Mouse (Mus musculus) lung, embryonic 14.5 days (tissue): ENCODE measurements at regions not wholly inside any gene's neighbourhood (a gene's known extent, or its start where the extent isn't known, plus 50 kb on each side); places are given as distances from the start of the nearest gene placed in this dataset.

ENCODE experiments used
- ATAC-seq: fragments of 200-750 bp; cut with Nextera tagmentation; 2 replicates; pipeline ENCODE4 v1.8.0; 2017; ENCODE audit warnings: mild to moderate bottlenecking, moderate TSS enrichment, moderate library complexity; ENCODE audit not compliant: insufficient read depth
- DNase-seq: peaks from one replicate; pipeline ENCODE4 v3.0.0-alpha.2; 2015
- H3K27ac ChIP-seq: fragments of 300-500 bp; sonication (generic); 2 replicates; pipeline ENCODE4 v1.5.1; 2014; ENCODE audit warnings: low read depth, mild to moderate bottlenecking, moderate library complexity
- H3K27me3 ChIP-seq: fragments of 300-500 bp; sonication (generic); 2 replicates; pipeline ENCODE4 v1.6.1; 2014; ENCODE audit warnings: low read length, control low read depth; ENCODE audit not compliant: insufficient read depth
- H3K36me3 ChIP-seq: fragments of 300-500 bp; sonication (generic); 2 replicates; pipeline ENCODE4 v1.6.1; 2014; ENCODE audit warnings: control low read depth; ENCODE audit not compliant: insufficient read depth
- H3K4me1 ChIP-seq: fragments of 300-500 bp; sonication (generic); 2 replicates; pipeline ENCODE4 v1.6.1; 2014; ENCODE audit warnings: antibody characterized with exemption, control low read depth; ENCODE audit not compliant: insufficient read depth
- H3K4me2 ChIP-seq: fragments of 300-500 bp; sonication (generic); 2 replicates; pipeline ENCODE4 v1.6.1; 2014; ENCODE audit warnings: mild to moderate bottlenecking
- H3K4me3 ChIP-seq: fragments of 300-500 bp; sonication (generic); 2 replicates; pipeline ENCODE4 v1.5.1; 2014; ENCODE audit warnings: low read depth, low read length
- H3K9ac ChIP-seq: fragments of 300-500 bp; sonication (generic); 2 replicates; pipeline ENCODE4 v1.6.1; 2014
- H3K9me3 ChIP-seq: fragments of 300-500 bp; sonication (generic); 2 replicates; pipeline ENCODE4 v1.6.1; 2016; ENCODE audit warnings: low read depth, low read length, control low read depth
- CTCF ChIP-seq: IDR thresholded peaks from 2 replicates; pipeline ENCODE4 v1.5.1; 2016; ENCODE audit warnings: antibody characterized with exemption, low read depth
- WGBS: fragments of 180-500 bp; shearing (Covaris S2); extraction: QIAGEN DNeasy Blood & Tissue Kit; methylation state at CpG from one replicate; pipeline ENCODE4 v1.1.7; 2014; 5-methylcytosine and 5-hydroxymethylcytosine counted together

- 77% methylated on average over 1 of the region's 1 CpGs for WGBS
- H3K9ac ChIP-seq, result no peak overlapping the region
- no peaks in the 10 kb centered on the region for H3K4me1 ChIP-seq
- H3K27ac ChIP-seq, result no peak overlapping the region
- H3K4me3 ChIP-seq, result no peak overlapping the region
- peak; percentile 20; the same call in 1 of the 2 replicates for TF ChIP-seq CTCF
- ATAC-seq (no peak), DNase-seq (peak; percentile 17)
- no peaks in the 10 kb centered on the region for H3K9me3 ChIP-seq
- H3K36me3 ChIP-seq, result no peaks in the 10 kb centered on the region
- no peaks in the 10 kb centered on the region for H3K27me3 ChIP-seq
- no peak overlapping the region for H3K4me2 ChIP-seq
Observed at GRCm38 (mm10) chr6:19015868-19016267, 149.8 kb downstream of the Ankrd7 start.

GRCm38 (mm10) chr6:19018166-19018769 is 152.2 kb downstream of the Ankrd7 start:
- H3K4me3 ChIP-seq, result no peak overlapping the region
- H3K4me1 ChIP-seq, result no peaks in the 10 kb centered on the region
- ATAC-seq, result no peak
- no peaks in the 10 kb centered on the region for H3K27me3 ChIP-seq
- DNase-seq, result no peak
- no peaks in the 10 kb centered on the region for H3K36me3 ChIP-seq
- no peak overlapping the region for H3K27ac ChIP-seq
- WGBS, result 62% methylated on average over 1 of the region's 1 CpGs
- H3K4me2 ChIP-seq, result no peak overlapping the region
- H3K9ac ChIP-seq, result no peak overlapping the region
- no peaks in the 10 kb centered on the region for H3K9me3 ChIP-seq
- TF ChIP-seq CTCF, result no peak

GRCm38 (mm10) chr6:19034268-19034667 is 168.2 kb downstream of the Ankrd7 start:
- no peak overlapping the region for H3K27ac ChIP-seq
- H3K4me1 ChIP-seq, result no peaks in the 10 kb centered on the region
- no peaks in the 10 kb centered on the region for H3K9me3 ChIP-seq
- ATAC-seq (no peak), DNase-seq (no peak)
- H3K4me3 ChIP-seq, result no peak overlapping the region
- H3K4me2 ChIP-seq, result no peak overlapping the region
- 39% methylated on average over 1 of the region's 1 CpGs for WGBS
- TF ChIP-seq CTCF, result no peak
- H3K36me3 ChIP-seq, result no peaks in the 10 kb centered on the region
- H3K27me3 ChIP-seq, result no peaks in the 10 kb centered on the region
- H3K9ac ChIP-seq, result no peak overlapping the region
